8 mouse cellular contexts compared by ENCODE assay signal in the genomic region with DNA sequence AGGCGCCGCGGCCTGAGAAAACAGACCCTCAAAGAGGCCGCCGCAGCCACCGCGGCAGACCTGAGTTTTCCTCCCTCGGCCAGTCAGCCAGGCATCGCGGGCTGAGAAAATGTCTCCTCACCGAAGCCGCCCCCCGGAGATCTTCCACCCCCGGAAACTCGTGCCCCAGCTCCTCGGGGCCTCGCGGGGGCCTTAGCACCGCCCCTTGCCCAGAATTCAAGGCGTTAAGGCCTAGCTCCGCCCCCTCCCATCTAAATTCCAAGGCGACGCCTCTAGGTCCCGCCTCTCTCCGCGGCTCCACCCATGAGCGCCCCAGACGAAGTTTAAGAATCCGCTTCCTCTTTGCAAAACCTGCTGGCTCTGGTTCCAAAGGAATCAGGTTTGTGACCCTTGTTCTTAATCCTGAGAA. TPM values are rescaled to one million over a fixed set of nuclear protein-coding genes. Genes with fewer than 3 reads are reported as not detected.
DNase-seq lines count a peak whose midpoint lies in the region; ATAC-seq and TF ChIP-seq lines count a peak whose summit lies in the region.

Gene Zrsr2, minus strand, starts transcription at position 195 of the 409 bp plus-strand sequence.

- no peak for TF ChIP-seq CTCF in G1E (IDR thresholded peaks at IDR 0.05; ENCODE audit: low read depth, low read length)
- no peak for TF ChIP-seq CTCF in layer of hippocampus, adult 2 months (conservative IDR thresholded peaks at IDR 0.05)

- H3K27ac ChIP-seq in forebrain, embryonic 15.5 days (replicated peaks) = peak within 1 kb of the TSS; percentile 96
- H3K27ac ChIP-seq in layer of hippocampus, adult 2 months = peak within 1 kb of the TSS; percentile 97
- H3K27ac ChIP-seq in lung, embryonic 15.5 days = peak within 1 kb of the TSS; percentile 99

- H3K27me3 ChIP-seq in G1E (ENCODE audit: insufficient read depth, low read length) = no peaks in the 10 kb centered on the region
- no peaks in the 10 kb centered on the region for H3K27me3 ChIP-seq in forebrain, embryonic 15.5 days
- H3K27me3 ChIP-seq in lung, embryonic 15.5 days = no peaks in the 10 kb centered on the region

- DNase-seq in G1E (ENCODE audit: low spot score) = peak; percentile 79
- peak; percentile 82 for DNase-seq in cerebellum, adult 11-12 months
- DNase-seq in heart, postnatal 25 days (ENCODE audit: low spot score) = peak; percentile 66
- peak; percentile 71 to 75 for DNase-seq in layer of hippocampus, adult 2 months (ENCODE audit: low spot score in 2 of 2)
- DNase-seq in ovary, adult 18-20 months (ENCODE audit: low spot score) = peak; percentile 72
- peak; percentile 92 for DNase-seq in thymus, postnatal 0 days (ENCODE audit: low spot score)

- ATAC-seq in G1E (ENCODE audit: extremely low read depth, insufficient number of reproducible peaks, low FRiP score, poor library complexity, severe bottlenecking) = peak; percentile 83
- ATAC-seq in forebrain, embryonic 15.5 days (replicated peaks) = peak; percentile 98
- peak; percentile 97 for ATAC-seq in lung, embryonic 15.5 days (ENCODE audit: borderline replicate concordance, extremely low read depth, low FRiP score, low TSS enrichment)

- H3K4me3 ChIP-seq in G1E (ENCODE audit: low read depth, low read length) = peak within 1 kb of the TSS; percentile 81
- peak within 1 kb of the TSS; percentile 74 for H3K4me3 ChIP-seq in forebrain, embryonic 15.5 days
- peak within 1 kb of the TSS; percentile 69 for H3K4me3 ChIP-seq in layer of hippocampus, adult 2 months
- H3K4me3 ChIP-seq in lung, embryonic 15.5 days = peak within 1 kb of the TSS; percentile 69

- peaks cover 7% of the 10 kb centered on the region for H3K4me1 ChIP-seq in G1E (ENCODE audit: insufficient read depth, low read depth, low read length)
- H3K4me1 ChIP-seq in forebrain, embryonic 15.5 days = peaks cover 5% of the 10 kb centered on the region
- H3K4me1 ChIP-seq in lung, embryonic 15.5 days = peaks cover 3% of the 10 kb centered on the region; the same call in 1 of the 2 replicates

- H3K36me3 ChIP-seq in G1E (replicated peaks) = peaks cover 42% of the 10 kb centered on the region
- H3K36me3 ChIP-seq in forebrain, embryonic 15.5 days = peaks cover 16% of the 10 kb centered on the region
- H3K36me3 ChIP-seq in lung, embryonic 15.5 days = peaks cover 9% of the 10 kb centered on the region; the same call in 1 of the 2 replicates

- 20% methylated on average over 29 of the region's 29 CpGs for WGBS in forebrain, embryonic 15.5 days
- 15% methylated on average over 24 of the region's 29 CpGs for WGBS in lung, embryonic 15.5 days

- H3K9ac ChIP-seq in forebrain, embryonic 15.5 days (replicated peaks) = peak within 1 kb of the TSS; percentile 82
- peak within 1 kb of the TSS; percentile 73 for H3K9ac ChIP-seq in lung, embryonic 15.5 days

- intact Hi-C loops in heart, postnatal 25 days (cut with DNase I) = loop anchor here (5.0 to 10.0 kb wide), 2 partner anchors 49 to 106 kb away; no protein-coding TSS in a partner anchor

- peak within 1 kb of the TSS; percentile 51 for H3K4me2 ChIP-seq in forebrain, embryonic 15.5 days (replicated peaks)
- H3K4me2 ChIP-seq in lung, embryonic 15.5 days = peak within 1 kb of the TSS; percentile 55

- H3K9me3 ChIP-seq in G1E (replicated peaks) = no peaks in the 10 kb centered on the region
- H3K9me3 ChIP-seq in forebrain, embryonic 15.5 days = no peaks in the 10 kb centered on the region
- no peaks in the 10 kb centered on the region for H3K9me3 ChIP-seq in lung, embryonic 15.5 days

RNA-seq across cellular contexts. Expression of gene Zrsr2, which starts in this region (rescaled TPM):
- 57.5 and 69.0 TPM in 2 replicates for total RNA-seq in G1E (2014; fragmentation: Nextera tagmentation)
- total RNA-seq in G1E (2017) = 28.2 and 43.6 TPM in 2 replicates
- polyA plus RNA-seq in G1E (2012) = 31.9 and 32.0 TPM in 2 replicates
- polyA plus RNA-seq in forebrain, embryonic 15.5 days (2015; fragmentation: Nextera tagmentation; extraction: Ambion mirVana) = 55.8 and 57.2 TPM in 2 replicates
- 10 to 100 TPM in 1 of 2 experiments, 1 to 10 TPM in 1; 8.9 to 11.9 TPM for total RNA-seq in heart, postnatal 25 days (2021)
- 10 to 100 TPM; 44.8 to 46.0 TPM for total RNA-seq in layer of hippocampus, adult 2 months (2021)
- polyA plus RNA-seq in lung, embryonic 15.5 days (2015; fragmentation: Nextera tagmentation; extraction: Ambion mirVana) = 52.1 and 52.6 TPM in 2 replicates
- polyA plus RNA-seq in thymus, postnatal 0 days (2015; fragmentation: Nextera tagmentation; extraction: Ambion mirVana) = 51.3 and 55.6 TPM in 2 replicates

Comparison
In these comparisons a context has a peak if more than half of its experiments do, and no peak if none do; other contexts are left out.
1. Peak in every context shown above with its lines: DNase-seq, ATAC-seq, H3K4me3 ChIP-seq and H3K27ac ChIP-seq.